Mouse (Mus musculus) ES-Bruce4 (cell line): Measurements from ENCODE around the gene 4930558K02Rik.

ENCODE experiments used
- CTCF ChIP-seq: IDR thresholded peaks from one replicate; pipeline ENCODE4 v1.8.1; 2011; ENCODE audit warnings: low read depth, low read length
- EP300 ChIP-seq: IDR thresholded peaks from 2 replicates; pipeline ENCODE4 v1.6.1; 2011; ENCODE audit warnings: low read depth, low read length; ENCODE audit not compliant: insufficient read depth
- POLR2A ChIP-seq: IDR thresholded peaks from one replicate; pipeline ENCODE4 v1.8.1; 2011; ENCODE audit warnings: low read length; ENCODE audit not compliant: insufficient read depth

- TF ChIP-seq POLR2A (no peak), CTCF (no peak), EP300 (no peak)
Measured at GRCm38 (mm10) chr1:161895014-161895413, 84.4 kb downstream of the 4930558K02Rik start.
